Mouse (Mus musculus): ENCODE data around the gene Mdfic. TPM values are rescaled to one million over a fixed set of nuclear protein-coding genes. Genes with fewer than 3 reads are reported as not detected.

Mdfic gene
- polyA plus RNA-seq, 1 experiment from 2014 or later = 0.84 TPM

- H3K27me3 ChIP-seq = no peaks in the 10 kb centered on the region
- no peak overlapping the region for H3K27ac ChIP-seq (replicated peaks)
- WGBS (ENCODE audit: insufficient replicate concordance) = 56% methylated on average over 8 of the region's 8 CpGs
- H3K4me2 ChIP-seq = no peak overlapping the region
- no peaks in the 10 kb centered on the region for H3K36me3 ChIP-seq (replicated peaks)
- H3K4me3 ChIP-seq (replicated peaks) = no peak overlapping the region
- no peaks in the 10 kb centered on the region for H3K4me1 ChIP-seq (replicated peaks)
- no peak overlapping the region for H3K9ac ChIP-seq
- no peaks in the 10 kb centered on the region for H3K9me3 ChIP-seq (replicated peaks)
- ATAC-seq (ENCODE audit: insufficient read depth) = no peak
Measured at GRCm38 (mm10) chr6:15793602-15794345, 73.3 kb downstream of the Mdfic start.

GRCm38 (mm10) chr6:15794801-15795200 lies 74.3 kb downstream of the Mdfic start:
- H3K27me3 ChIP-seq = no peaks in the 10 kb centered on the region
- 61% methylated on average over 3 of the region's 3 CpGs for WGBS (ENCODE audit: insufficient replicate concordance)
- H3K9me3 ChIP-seq (replicated peaks) = no peaks in the 10 kb centered on the region
- no peak overlapping the region for H3K4me2 ChIP-seq
- no peak overlapping the region for H3K4me3 ChIP-seq (replicated peaks)
- H3K27ac ChIP-seq (replicated peaks) = no peak overlapping the region
- H3K9ac ChIP-seq = no peak overlapping the region
- ATAC-seq (ENCODE audit: insufficient read depth) = no peak
- H3K4me1 ChIP-seq (replicated peaks) = no peaks in the 10 kb centered on the region
- no peaks in the 10 kb centered on the region for H3K36me3 ChIP-seq (replicated peaks)

- Histone ChIP-seq H3K27ac (replicated peaks) (no peak overlapping the region), H3K27me3 (no peaks in the 10 kb centered on the region), H3K4me2 (no peak overlapping the region), H3K4me3 (replicated peaks) (no peak overlapping the region), H3K36me3 (replicated peaks) (no peaks in the 10 kb centered on the region), H3K9me3 (replicated peaks) (no peaks in the 10 kb centered on the region), H3K4me1 (replicated peaks) (no peaks in the 10 kb centered on the region), H3K9ac (no peak overlapping the region)
- ATAC-seq (ENCODE audit: insufficient read depth) = no peak
- 57% methylated on average over 5 of the region's 5 CpGs for WGBS (ENCODE audit: insufficient replicate concordance)
Measured at GRCm38 (mm10) chr6:15807382-15807781, 86.9 kb downstream of the Mdfic start.

- 61% methylated on average over 3 of the region's 3 CpGs for WGBS (ENCODE audit: insufficient replicate concordance)
- H3K27me3 ChIP-seq = no peaks in the 10 kb centered on the region
- H3K4me2 ChIP-seq = no peak overlapping the region
- no peaks in the 10 kb centered on the region for H3K4me1 ChIP-seq (replicated peaks)
- ATAC-seq (ENCODE audit: insufficient read depth) = no peak
- H3K9me3 ChIP-seq (replicated peaks) = no peaks in the 10 kb centered on the region
- H3K27ac ChIP-seq (replicated peaks) = no peak overlapping the region
- no peak overlapping the region for H3K4me3 ChIP-seq (replicated peaks)
- no peak overlapping the region for H3K9ac ChIP-seq
- no peaks in the 10 kb centered on the region for H3K36me3 ChIP-seq (replicated peaks)
Measured at GRCm38 (mm10) chr6:15825236-15825635, 104.8 kb downstream of the Mdfic start.

GRCm38 (mm10) chr6:15829812-15830211 lies 109.4 kb downstream of the Mdfic start:
- Histone ChIP-seq H3K9ac (no peak overlapping the region), H3K36me3 (replicated peaks) (no peaks in the 10 kb centered on the region), H3K27ac (replicated peaks) (no peak overlapping the region), H3K4me2 (no peak overlapping the region), H3K9me3 (replicated peaks) (no peaks in the 10 kb centered on the region), H3K4me1 (replicated peaks) (no peaks in the 10 kb centered on the region), H3K4me3 (replicated peaks) (no peak overlapping the region), H3K27me3 (no peaks in the 10 kb centered on the region)
- no peak for ATAC-seq (ENCODE audit: insufficient read depth)
- WGBS (ENCODE audit: insufficient replicate concordance) = 53% methylated on average over 2 of the region's 2 CpGs

GRCm38 (mm10) chr6:15830651-15831050 lies 110.2 kb downstream of the Mdfic start:
- no peaks in the 10 kb centered on the region for H3K9me3 ChIP-seq (replicated peaks)
- 45% methylated on average over 1 of the region's 1 CpGs for WGBS (ENCODE audit: insufficient replicate concordance)
- ATAC-seq (ENCODE audit: insufficient read depth) = no peak

GRCm38 (mm10) chr6:15837695-15838094 lies 117.2 kb downstream of the Mdfic start:
- H3K9me3 ChIP-seq (replicated peaks) = no peaks in the 10 kb centered on the region
- WGBS (ENCODE audit: insufficient replicate concordance) = 65% methylated on average over 3 of the region's 3 CpGs
- H3K27ac ChIP-seq (replicated peaks) = no peak overlapping the region
- H3K9ac ChIP-seq = no peak overlapping the region
- no peak overlapping the region for H3K4me2 ChIP-seq
- no peaks in the 10 kb centered on the region for H3K4me1 ChIP-seq (replicated peaks)
- no peak for ATAC-seq (ENCODE audit: insufficient read depth)
- H3K36me3 ChIP-seq (replicated peaks) = no peaks in the 10 kb centered on the region
- H3K4me3 ChIP-seq (replicated peaks) = no peak overlapping the region
- no peaks in the 10 kb centered on the region for H3K27me3 ChIP-seq

More at GRCm38 (mm10) chr6:15830651-15831050, 110.2 kb downstream of the Mdfic start:
- Histone ChIP-seq H3K27ac (replicated peaks) (no peak overlapping the region), H3K36me3 (replicated peaks) (no peaks in the 10 kb centered on the region), H3K4me3 (replicated peaks) (no peak overlapping the region), H3K9ac (no peak overlapping the region), H3K27me3 (no peaks in the 10 kb centered on the region), H3K4me1 (replicated peaks) (no peaks in the 10 kb centered on the region), H3K4me2 (no peak overlapping the region)

GRCm38 (mm10) chr6:15839831-15840230 lies 119.4 kb downstream of the Mdfic start:
- H3K4me1 ChIP-seq (replicated peaks) = no peaks in the 10 kb centered on the region
- H3K4me2 ChIP-seq = no peak overlapping the region
- no peak overlapping the region for H3K4me3 ChIP-seq (replicated peaks)
- H3K27ac ChIP-seq (replicated peaks) = no peak overlapping the region
- no peak overlapping the region for H3K9ac ChIP-seq
- no peaks in the 10 kb centered on the region for H3K27me3 ChIP-seq
- no peak for ATAC-seq (ENCODE audit: insufficient read depth)
- 45% methylated on average over 3 of the region's 3 CpGs for WGBS (ENCODE audit: insufficient replicate concordance)
- no peaks in the 10 kb centered on the region for H3K36me3 ChIP-seq (replicated peaks)
- H3K9me3 ChIP-seq (replicated peaks) = no peaks in the 10 kb centered on the region

GRCm38 (mm10) chr6:15840429-15840828 lies 120.0 kb downstream of the Mdfic start:
- Histone ChIP-seq H3K4me2 (no peak overlapping the region), H3K4me1 (replicated peaks) (no peaks in the 10 kb centered on the region), H3K27ac (replicated peaks) (no peak overlapping the region), H3K9ac (no peak overlapping the region), H3K36me3 (replicated peaks) (no peaks in the 10 kb centered on the region), H3K9me3 (replicated peaks) (no peaks in the 10 kb centered on the region), H3K27me3 (no peaks in the 10 kb centered on the region), H3K4me3 (replicated peaks) (no peak overlapping the region)
- whole genome bisulfite sequencing (ENCODE audit: insufficient replicate concordance) = 70% methylated on average over 2 of the region's 2 CpGs
- no peak for ATAC-seq (ENCODE audit: insufficient read depth)

GRCm38 (mm10) chr6:15841476-15842209 lies 121.2 kb downstream of the Mdfic start:
- H3K9ac ChIP-seq = no peak overlapping the region
- H3K27ac ChIP-seq (replicated peaks) = no peak overlapping the region
- H3K9me3 ChIP-seq (replicated peaks) = no peaks in the 10 kb centered on the region
- no peak overlapping the region for H3K4me2 ChIP-seq
- no peak for ATAC-seq (ENCODE audit: insufficient read depth)
- H3K4me1 ChIP-seq (replicated peaks) = no peaks in the 10 kb centered on the region
- H3K36me3 ChIP-seq (replicated peaks) = no peaks in the 10 kb centered on the region
- WGBS (ENCODE audit: insufficient replicate concordance) = 50% methylated on average over 5 of the region's 5 CpGs
- no peaks in the 10 kb centered on the region for H3K27me3 ChIP-seq
- no peak overlapping the region for H3K4me3 ChIP-seq (replicated peaks)

- Histone ChIP-seq H3K9me3 (replicated peaks) (no peaks in the 10 kb centered on the region), H3K27ac (replicated peaks) (no peak overlapping the region), H3K4me1 (replicated peaks) (no peaks in the 10 kb centered on the region), H3K4me2 (no peak overlapping the region), H3K27me3 (no peaks in the 10 kb centered on the region), H3K4me3 (replicated peaks) (no peak overlapping the region), H3K9ac (no peak overlapping the region), H3K36me3 (replicated peaks) (no peaks in the 10 kb centered on the region)
- WGBS (ENCODE audit: insufficient replicate concordance) = 77% methylated on average over 3 of the region's 3 CpGs
- ATAC-seq (ENCODE audit: insufficient read depth) = no peak
Measured at GRCm38 (mm10) chr6:15843295-15843694, 122.8 kb downstream of the Mdfic start.

All from liver, embryonic 15.5 days (tissue).